Mouse (Mus musculus) brain, embryonic 14.5 days (tissue): ENCODE data around the gene Gm10840.

Experiments
- CTCF ChIP-seq: fragments of 200-500 bp; IDR thresholded peaks from 2 replicates; pipeline ENCODE4 v1.5.1; 2012; ENCODE audit warnings: inconsistent platforms, mild to moderate bottlenecking, moderate library complexity, borderline replicate concordance; ENCODE audit not compliant: insufficient read depth, insufficient read length; ENCODE audit errors: extremely low read depth
- POLR2A ChIP-seq: fragments of 200-500 bp; IDR thresholded peaks from 2 replicates; pipeline ENCODE4 v1.6.1; 2012; ENCODE audit warnings: mild to moderate bottlenecking, inconsistent platforms, borderline replicate concordance; ENCODE audit not compliant: poor library complexity, insufficient read depth, insufficient read length, severe bottlenecking; ENCODE audit errors: extremely low read depth

- TF ChIP-seq POLR2A: no peak
- no peak for TF ChIP-seq CTCF
These were observed 31.2 kb upstream of the Gm10840 start for GRCm38 (mm10) chr11:106129477-106129876.
